ENCODE assay signal across 8 mouse cellular contexts in genomic region chr16:88112551-88113138, GRCm38 (mm10).
DNase-seq lines count a peak whose midpoint lies in the region; ATAC-seq lines count a peak whose summit lies in the region.
"Had no signal": no experiment of that assay in that cellular context is flagged by ENCODE, and none has a peak within 500 bp of the region (broad histone marks: within the 10 kb centered on the region; RNA-seq: fewer than 3 reads in every experiment).

No protein-coding gene starts in this region.

- ATAC-seq in CD4-positive, CD25-positive, alpha-beta regulatory T cell, adult 4 months, result no peak
- ATAC-seq: Patski had no signal

- peak; percentile 30 for DNase-seq in layer of hippocampus, adult 11-12 months (ENCODE audit: low spot score)
- no peak for DNase-seq in layer of hippocampus, adult 9-10 months (ENCODE audit: low spot score)
- peak; percentile 23 for DNase-seq in adrenal gland, postnatal 25 days
- peak; percentile 30 for DNase-seq in brain, embryonic 18.5 days (ENCODE audit: low read depth, low spot score)
- DNase-seq in layer of hippocampus, adult 9-11 months, result peak; percentile 32
- no peak for DNase-seq in thymus, postnatal 25 days

Comparison
In these comparisons a context has a peak if more than half of its experiments do, and no peak if none do; other contexts are left out.
1. DNase-seq: peak in layer of hippocampus, adult 11-12 months (single experiment), adrenal gland, postnatal 25 days (single experiment), brain, embryonic 18.5 days (single experiment) and layer of hippocampus, adult 9-11 months (single experiment); none in layer of hippocampus, adult 9-10 months (single experiment) and thymus, postnatal 25 days (single experiment).